Mouse (Mus musculus): ENCODE data around the gene Plcb4. TPM values are rescaled to one million over a fixed set of nuclear protein-coding genes. Genes with fewer than 3 reads are reported as not detected.

The Plcb4 gene
- polyA plus RNA-seq, 1 experiment: 33.0 TPM

GRCm38 (mm10) chr2:135929021-135929720, 270.4 kb downstream of the Plcb4 start:
- Histone ChIP-seq H3K4me3 (ENCODE audit: insufficient read depth, low read length) (no peak overlapping the region), H3K4me1 (ENCODE audit: control insufficient read depth, insufficient read depth, low read length) (no peaks in the 10 kb centered on the region), H3K27ac (ENCODE audit: insufficient read depth, low read length) (no peak overlapping the region)
- TF ChIP-seq POLR2A (IDR thresholded peaks at IDR 0.05; ENCODE audit: low read depth, low read length) (no peak), CTCF (IDR thresholded peaks at IDR 0.05; ENCODE audit: borderline replicate concordance, insufficient read depth, low read length) (no peak)

- Histone ChIP-seq H3K4me3 (ENCODE audit: insufficient read depth, low read length) (no peak overlapping the region), H3K27ac (ENCODE audit: insufficient read depth, low read length) (no peak overlapping the region), H3K4me1 (ENCODE audit: control insufficient read depth, insufficient read depth, low read length) (no peaks in the 10 kb centered on the region)
- no peak for TF ChIP-seq POLR2A (IDR thresholded peaks at IDR 0.05; ENCODE audit: low read depth, low read length)
- no peak for TF ChIP-seq CTCF (IDR thresholded peaks at IDR 0.05; ENCODE audit: borderline replicate concordance, insufficient read depth, low read length)
Observed at GRCm38 (mm10) chr2:135930696-135931095, 271.9 kb downstream of the Plcb4 start.

DNA sequence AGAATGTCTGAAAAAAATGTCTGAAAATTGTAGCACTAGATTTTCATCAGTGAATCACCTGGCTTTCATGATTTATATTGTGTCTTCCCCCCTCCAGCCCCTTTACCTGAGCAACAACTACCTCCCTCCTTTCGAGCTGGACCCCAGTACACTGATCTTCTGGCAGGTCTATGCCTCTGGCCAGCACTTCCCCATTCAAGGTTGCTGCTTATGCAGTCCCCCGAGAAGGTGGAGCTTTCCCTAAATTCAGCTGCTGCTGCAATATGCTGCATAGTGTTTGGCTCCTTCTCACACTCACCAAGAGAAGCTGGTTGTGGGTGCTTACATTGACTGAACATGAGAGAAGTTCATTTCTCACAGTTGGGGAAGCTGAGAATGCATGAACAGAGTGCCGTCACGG, 273.8 kb downstream of the Plcb4 start:
- no peak overlapping the region for H3K4me3 ChIP-seq (ENCODE audit: insufficient read depth, low read length)
- no peak for TF ChIP-seq POLR2A (IDR thresholded peaks at IDR 0.05; ENCODE audit: low read depth, low read length)
- peaks cover 5% of the 10 kb centered on the region for H3K4me1 ChIP-seq (ENCODE audit: control insufficient read depth, insufficient read depth, low read length)
- no peak overlapping the region for H3K27ac ChIP-seq (ENCODE audit: insufficient read depth, low read length)

- TF ChIP-seq CTCF (IDR thresholded peaks at IDR 0.05; ENCODE audit: borderline replicate concordance, insufficient read depth, low read length) (no peak), POLR2A (IDR thresholded peaks at IDR 0.05; ENCODE audit: low read depth, low read length) (no peak)
- H3K4me3 ChIP-seq (ENCODE audit: insufficient read depth, low read length): no peak overlapping the region
- peaks cover 8% of the 10 kb centered on the region for H3K4me1 ChIP-seq (ENCODE audit: control insufficient read depth, insufficient read depth, low read length)
- H3K27ac ChIP-seq (ENCODE audit: insufficient read depth, low read length): no peak overlapping the region
Observed at GRCm38 (mm10) chr2:135936376-135936775, 277.6 kb downstream of the Plcb4 start.

GRCm38 (mm10) chr2:135937646-135938045, 278.8 kb downstream of the Plcb4 start:
- Histone ChIP-seq H3K4me1 (ENCODE audit: control insufficient read depth, insufficient read depth, low read length) (peaks cover 8% of the 10 kb centered on the region), H3K4me3 (ENCODE audit: insufficient read depth, low read length) (no peak overlapping the region), H3K27ac (ENCODE audit: insufficient read depth, low read length) (no peak overlapping the region)
- TF ChIP-seq POLR2A (IDR thresholded peaks at IDR 0.05; ENCODE audit: low read depth, low read length) (no peak), CTCF (IDR thresholded peaks at IDR 0.05; ENCODE audit: borderline replicate concordance, insufficient read depth, low read length) (no peak)

- H3K27ac ChIP-seq (ENCODE audit: insufficient read depth, low read length): no peak overlapping the region
- H3K4me1 ChIP-seq (ENCODE audit: control insufficient read depth, insufficient read depth, low read length): peaks cover 8% of the 10 kb centered on the region
- TF ChIP-seq POLR2A (IDR thresholded peaks at IDR 0.05; ENCODE audit: low read depth, low read length) (no peak), CTCF (IDR thresholded peaks at IDR 0.05; ENCODE audit: borderline replicate concordance, insufficient read depth, low read length) (no peak)
- no peak overlapping the region for H3K4me3 ChIP-seq (ENCODE audit: insufficient read depth, low read length)
Observed at GRCm38 (mm10) chr2:135939933-135940332, 281.1 kb downstream of the Plcb4 start.

DNA sequence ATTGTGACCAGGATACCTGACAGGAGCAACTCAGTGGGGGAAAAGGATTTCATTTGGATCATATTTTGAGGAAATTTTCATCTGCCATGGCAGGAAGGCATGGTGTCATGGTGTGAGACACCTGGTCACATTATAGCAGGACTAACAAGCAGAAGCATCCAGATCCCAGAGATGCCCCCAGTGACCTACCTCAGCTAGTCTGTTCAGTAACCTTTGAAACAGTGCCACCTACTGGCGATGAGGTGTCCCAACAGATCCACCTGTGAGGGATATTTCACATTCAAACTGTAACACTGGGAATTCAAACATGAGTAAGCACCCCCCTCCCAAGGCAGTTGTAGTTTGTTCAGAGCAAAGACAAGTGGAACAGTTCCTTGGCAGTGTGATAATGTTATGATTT, 289.0 kb downstream of the Plcb4 start:
- TF ChIP-seq CTCF (IDR thresholded peaks at IDR 0.05; ENCODE audit: borderline replicate concordance, insufficient read depth, low read length) (no peak), POLR2A (IDR thresholded peaks at IDR 0.05; ENCODE audit: low read depth, low read length) (no peak)
- no peak overlapping the region for H3K27ac ChIP-seq (ENCODE audit: insufficient read depth, low read length)
- no peak overlapping the region for H3K4me3 ChIP-seq (ENCODE audit: insufficient read depth, low read length)
- H3K4me1 ChIP-seq (ENCODE audit: control insufficient read depth, insufficient read depth, low read length): no peaks in the 10 kb centered on the region

DNA sequence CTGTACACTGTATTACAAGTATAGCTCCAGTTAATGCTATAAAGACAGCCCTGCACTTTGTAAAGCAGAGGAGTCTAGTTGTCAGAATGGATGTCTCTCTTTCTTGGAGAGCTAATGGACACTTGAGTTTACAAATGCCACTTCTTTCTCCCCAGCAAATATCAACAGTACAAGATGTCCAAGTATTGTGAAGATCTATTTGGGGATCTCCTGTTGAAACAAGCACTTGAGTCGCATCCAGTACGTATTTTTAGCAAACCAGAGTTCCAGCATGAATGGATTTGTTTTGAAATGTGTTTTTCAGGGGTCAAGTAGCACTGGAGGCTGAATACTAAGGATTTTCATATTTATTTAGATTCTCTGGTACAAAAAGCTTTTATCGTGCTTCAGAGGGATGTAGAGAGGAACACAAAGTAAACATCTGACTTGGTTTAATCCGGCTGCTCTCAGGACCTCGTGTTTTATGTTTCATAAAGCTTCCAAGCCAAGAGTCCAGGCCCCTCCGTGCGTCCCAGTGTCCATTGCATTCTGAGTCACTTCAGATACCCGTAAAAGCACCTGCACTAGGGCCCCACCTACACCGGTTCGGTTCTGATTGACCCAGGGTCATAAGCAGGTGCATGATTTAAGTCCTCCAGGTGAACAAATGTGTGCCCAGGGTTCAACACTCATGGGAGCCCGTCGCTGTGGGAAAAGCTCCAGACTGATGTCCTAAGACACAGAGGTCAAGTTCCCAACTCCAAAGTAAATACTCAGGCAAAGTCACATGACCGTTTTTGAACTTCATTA, 296.1 kb downstream of the Plcb4 start:
- TF ChIP-seq POLR2A (IDR thresholded peaks at IDR 0.05; ENCODE audit: low read depth, low read length): no peak
- no peak for TF ChIP-seq CTCF (IDR thresholded peaks at IDR 0.05; ENCODE audit: borderline replicate concordance, insufficient read depth, low read length)
- H3K4me3 ChIP-seq (ENCODE audit: insufficient read depth, low read length): no peak overlapping the region
- H3K4me1 ChIP-seq (ENCODE audit: control insufficient read depth, insufficient read depth, low read length): no peaks in the 10 kb centered on the region
- H3K27ac ChIP-seq (ENCODE audit: insufficient read depth, low read length): no peak overlapping the region

DNA sequence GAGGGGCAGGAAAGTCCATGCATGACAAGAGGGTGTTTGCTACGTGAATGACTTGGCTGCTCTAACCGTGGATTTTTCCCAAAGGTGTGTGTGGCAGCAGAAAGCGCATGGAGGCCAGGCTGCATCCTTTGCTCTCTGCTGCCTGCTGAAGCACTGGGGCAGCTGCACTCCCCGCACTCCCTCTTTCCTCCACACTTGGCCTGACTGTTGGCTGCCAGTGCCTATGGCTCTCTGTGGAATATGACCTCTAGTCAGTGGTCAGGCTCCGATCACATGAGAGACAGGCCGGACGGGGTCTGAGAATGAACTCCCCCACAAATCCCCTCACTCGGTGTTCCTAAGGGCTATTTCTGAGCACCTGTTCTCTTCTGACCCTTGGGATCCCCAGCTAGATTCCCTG, 297.0 kb downstream of the Plcb4 start:
- no peak for TF ChIP-seq POLR2A (IDR thresholded peaks at IDR 0.05; ENCODE audit: low read depth, low read length)
- no peak for TF ChIP-seq CTCF (IDR thresholded peaks at IDR 0.05; ENCODE audit: borderline replicate concordance, insufficient read depth, low read length)
- H3K4me1 ChIP-seq (ENCODE audit: control insufficient read depth, insufficient read depth, low read length): no peaks in the 10 kb centered on the region
- no peak overlapping the region for H3K27ac ChIP-seq (ENCODE audit: insufficient read depth, low read length)
- H3K4me3 ChIP-seq (ENCODE audit: insufficient read depth, low read length): no peak overlapping the region

DNA sequence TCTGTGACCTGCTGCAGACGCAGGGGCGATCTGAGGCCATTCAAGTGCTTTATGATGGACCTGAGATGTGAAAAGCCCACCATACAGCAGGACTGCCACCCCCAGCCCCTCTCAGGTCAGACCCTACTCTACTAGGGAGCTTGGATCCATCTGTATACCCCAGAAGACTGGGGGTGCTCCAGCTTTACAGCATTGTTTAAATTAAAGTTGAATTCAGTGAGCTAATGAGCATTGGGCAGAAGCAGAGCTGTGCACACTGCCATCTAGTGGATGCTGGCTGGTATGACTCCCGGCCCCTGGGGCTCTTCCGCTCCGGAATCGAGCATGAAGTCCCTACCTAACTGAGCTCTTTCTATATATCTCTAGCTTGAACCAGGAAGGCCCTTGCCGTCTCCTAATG, 298.9 kb downstream of the Plcb4 start:
- Histone ChIP-seq H3K4me1 (ENCODE audit: control insufficient read depth, insufficient read depth, low read length) (no peaks in the 10 kb centered on the region), H3K27ac (ENCODE audit: insufficient read depth, low read length) (no peak overlapping the region), H3K4me3 (ENCODE audit: insufficient read depth, low read length) (no peak overlapping the region)
- TF ChIP-seq POLR2A (IDR thresholded peaks at IDR 0.05; ENCODE audit: low read depth, low read length) (no peak), CTCF (IDR thresholded peaks at IDR 0.05; ENCODE audit: borderline replicate concordance, insufficient read depth, low read length) (peak; percentile 82)
